Mouse (Mus musculus) embryonic fibroblast, embryonic 13.5 days (primary cell): ENCODE results near the gene Gsdmc3.
"Not testable (repeated sequence)": the region's sequence is repeated elsewhere in the genome, so short reads cannot be mapped to it uniquely, and the experiment has no call there.

ENCODE experiments used
- CTCF ChIP-seq: IDR thresholded peaks from 2 replicates; pipeline ENCODE4 v1.5.1; 2011; ENCODE audit warnings: mild to moderate bottlenecking, control low read depth, low read length, moderate library complexity, borderline replicate concordance; ENCODE audit not compliant: insufficient read depth
- POLR2A ChIP-seq: IDR thresholded peaks from 2 replicates; pipeline ENCODE4 v1.6.1; 2011; ENCODE audit warnings: low read depth, mild to moderate bottlenecking, control low read depth, low read length, moderate library complexity

DNA sequence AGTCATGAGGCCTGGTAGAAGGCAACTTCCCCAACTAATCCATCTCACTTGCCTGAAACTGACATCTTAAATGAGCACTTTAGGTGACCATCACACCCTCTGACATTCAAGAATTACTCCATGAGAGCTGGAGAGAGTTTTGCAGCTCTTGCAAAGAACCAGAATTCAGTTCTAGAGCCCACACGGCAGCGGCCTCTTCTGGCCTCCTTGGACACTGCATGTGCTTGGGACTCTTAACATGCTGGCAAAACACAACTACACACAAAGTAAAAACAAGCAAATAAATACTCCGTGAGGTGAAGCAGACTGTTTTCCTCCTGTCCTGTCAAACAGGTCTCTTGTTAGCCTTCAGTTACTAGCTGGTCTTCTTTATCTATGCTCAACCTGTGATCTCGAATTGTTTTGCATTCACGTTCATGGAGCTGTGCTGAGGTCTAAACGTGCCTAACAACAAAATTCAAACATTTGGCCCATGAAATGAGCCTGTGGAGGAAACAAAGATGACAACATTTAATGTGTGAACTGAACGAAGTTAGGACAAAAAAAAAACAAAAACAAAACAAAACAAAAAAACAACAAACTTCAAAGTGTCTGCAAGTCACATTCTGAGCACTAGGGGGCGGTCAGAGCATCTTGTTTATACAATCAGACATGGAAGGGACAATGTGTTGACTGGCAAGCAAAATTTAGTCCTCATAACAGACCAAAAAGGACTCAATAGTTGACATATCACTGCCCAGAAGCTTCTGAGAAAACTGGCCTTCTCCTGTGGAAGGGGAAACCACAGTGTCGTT lies 17.4 kb upstream of the Gsdmc3 start:
- not testable (repeated sequence) for TF ChIP-seq CTCF, POLR2A
